Mouse (Mus musculus): ENCODE measurements at regions not wholly inside any gene's neighbourhood (a gene's known extent, or its start where the extent isn't known, plus 50 kb on each side); places are given as distances from the start of the nearest gene placed in this dataset.

DNA sequence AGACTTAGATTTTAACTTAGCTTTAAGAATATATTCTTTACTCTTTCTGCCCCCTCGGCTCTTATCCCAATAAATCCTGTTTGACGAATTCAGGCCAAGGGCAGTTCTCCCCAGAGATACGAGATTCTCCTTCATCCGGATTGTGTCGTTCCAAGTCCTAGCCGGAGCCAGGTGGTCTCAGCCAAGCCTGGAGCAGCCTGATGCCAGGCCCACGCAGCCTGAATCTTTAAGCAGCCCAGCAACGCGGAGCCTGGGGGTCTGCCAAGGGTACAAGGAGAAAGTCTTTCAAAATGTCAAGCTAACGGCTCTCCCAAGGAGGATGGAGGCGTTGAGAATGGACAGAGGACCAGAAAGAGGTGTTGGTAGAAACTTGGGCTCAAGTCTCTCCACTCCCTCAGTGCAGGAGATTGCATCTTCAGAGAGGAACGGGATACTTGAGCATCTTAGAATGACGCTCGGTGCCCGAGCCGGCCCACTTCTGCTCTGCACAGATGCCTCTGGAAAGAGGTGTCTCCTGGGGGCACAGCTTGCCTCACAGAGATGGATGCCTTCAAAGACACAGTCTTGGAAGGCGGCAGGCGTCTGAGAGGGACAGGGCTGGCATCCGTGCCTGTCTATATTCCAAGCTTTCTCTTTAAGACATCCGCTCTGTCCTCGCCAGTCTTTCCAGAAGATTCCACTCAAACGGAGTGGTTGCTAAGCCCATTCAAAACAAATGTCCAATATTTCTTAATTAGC is 145.2 kb upstream of the Ubl3 start:
- no peak for TF ChIP-seq NELFE (IDR thresholded peaks at IDR 0.05; ENCODE audit: low read depth, low read length)
- no peak for TF ChIP-seq MAZ (IDR thresholded peaks at IDR 0.05; ENCODE audit: low read depth, low read length)
- TF ChIP-seq CTCF (conservative IDR thresholded peaks at IDR 0.05 in 1 of 2, IDR thresholded peaks at IDR 0.05 in 1 of 2; ENCODE audit: low read depth in 2 of 2, low read length in 2 of 2), result no peak
- TF ChIP-seq ZMIZ1 (IDR thresholded peaks at IDR 0.05; ENCODE audit: low read depth, low read length), result no peak
- TF ChIP-seq KAT2A (IDR thresholded peaks at IDR 0.05; ENCODE audit: insufficient replicate concordance, low read length), result no peak
- no peak for TF ChIP-seq BHLHE40 (IDR thresholded peaks at IDR 0.05; ENCODE audit: low read depth, low read length)
- no peak for TF ChIP-seq USF2 (conservative IDR thresholded peaks at IDR 0.05; ENCODE audit: low read depth, low read length)
- no peak for TF ChIP-seq POLR2A (IDR thresholded peaks at IDR 0.05; ENCODE audit: low read depth, low read length)
- TF ChIP-seq TCF12 (IDR thresholded peaks at IDR 0.05; ENCODE audit: low read depth, low read length), result no peak
- TF ChIP-seq ZC3H11A (IDR thresholded peaks at IDR 0.05; ENCODE audit: low read depth, low read length), result no peak
- TF ChIP-seq MAX (IDR thresholded peaks at IDR 0.05; ENCODE audit: low read length), result no peak
- TF ChIP-seq MXI1 (IDR thresholded peaks at IDR 0.05; ENCODE audit: low read depth, low read length), result no peak
- TF ChIP-seq PAX5 (IDR thresholded peaks at IDR 0.05; ENCODE audit: low read length), result no peak
- no peak for TF ChIP-seq EP300 (IDR thresholded peaks at IDR 0.05; ENCODE audit: low read length)

Measured in CH12.LX (cell line).